Mouse (Mus musculus): ENCODE results near the gene Gm26938. TPM values are rescaled to one million over a fixed set of nuclear protein-coding genes. Genes with fewer than 3 reads are reported as not detected.

Gene Gm26938
- polyA plus RNA-seq, 1 experiment from 2014 or later, result not detected

- H3K9ac ChIP-seq, result no peak overlapping the region
- peaks cover 12% of the 10 kb centered on the region for H3K36me3 ChIP-seq (replicated peaks)
- no peak overlapping the region for H3K4me3 ChIP-seq (replicated peaks)
- H3K4me2 ChIP-seq, result no peak overlapping the region
- no peaks in the 10 kb centered on the region for H3K27me3 ChIP-seq
- H3K27ac ChIP-seq, result no peak overlapping the region
- no peaks in the 10 kb centered on the region for H3K9me3 ChIP-seq
- 92% methylated on average over 33 of the region's 33 CpGs for WGBS
- no peak for ATAC-seq (ENCODE audit: low FRiP score)
- H3K4me1 ChIP-seq, result peaks cover 49% of the 10 kb centered on the region
Observed at GRCm38 (mm10) chr5:139799801-139800590, 26.2 kb downstream of the Gm26938 start.

GRCm38 (mm10) chr5:139799041-139799440, 27.2 kb downstream of the Gm26938 start:
- no peak overlapping the region for H3K9ac ChIP-seq
- WGBS, result 97% methylated on average over 7 of the region's 9 CpGs
- H3K9me3 ChIP-seq, result no peaks in the 10 kb centered on the region
- H3K4me1 ChIP-seq, result peaks cover 49% of the 10 kb centered on the region
- H3K4me3 ChIP-seq (replicated peaks), result no peak overlapping the region
- no peak overlapping the region for H3K4me2 ChIP-seq
- ATAC-seq (ENCODE audit: low FRiP score), result no peak
- no peaks in the 10 kb centered on the region; the same call in 1 of the 2 replicates for H3K27me3 ChIP-seq
- peaks cover 12% of the 10 kb centered on the region for H3K36me3 ChIP-seq (replicated peaks)
- no peak overlapping the region for H3K27ac ChIP-seq

- H3K4me1 ChIP-seq, result peaks cover 42% of the 10 kb centered on the region
- peak overlapping the region; percentile 59 for H3K4me2 ChIP-seq
- peak overlapping the region; percentile 49 for H3K9ac ChIP-seq
- H3K27me3 ChIP-seq, result peaks cover 4% of the 10 kb centered on the region; the same call in 1 of the 2 replicates
- ATAC-seq (ENCODE audit: low FRiP score), result peak; percentile 60
- 39% methylated on average over 12 of the region's 12 CpGs for WGBS
- H3K9me3 ChIP-seq, result no peaks in the 10 kb centered on the region
- H3K36me3 ChIP-seq (replicated peaks), result peaks cover 12% of the 10 kb centered on the region
- H3K27ac ChIP-seq, result peak overlapping the region; percentile 95
- peak overlapping the region; percentile 32 for H3K4me3 ChIP-seq (replicated peaks)
Observed at GRCm38 (mm10) chr5:139798168-139798900, 27.9 kb downstream of the Gm26938 start.

- Histone ChIP-seq H3K27me3 (peaks cover 10% of the 10 kb centered on the region; the same call in 1 of the 2 replicates), H3K9ac (peak overlapping the region; percentile 49), H3K9me3 (no peaks in the 10 kb centered on the region), H3K4me2 (peak overlapping the region; percentile 59), H3K4me3 (replicated peaks) (peak overlapping the region; percentile 32), H3K36me3 (replicated peaks) (peaks cover 12% of the 10 kb centered on the region), H3K4me1 (peaks cover 41% of the 10 kb centered on the region), H3K27ac (peak overlapping the region; percentile 95)
- peak; percentile 92 for ATAC-seq (ENCODE audit: low FRiP score)
- 17% methylated on average over 11 of the region's 11 CpGs for WGBS
Observed at GRCm38 (mm10) chr5:139797473-139798167, 28.6 kb downstream of the Gm26938 start.

GRCm38 (mm10) chr5:139796900-139797299, 29.3 kb downstream of the Gm26938 start:
- Histone ChIP-seq H3K27me3 (peaks cover 14% of the 10 kb centered on the region; the same call in 1 of the 2 replicates), H3K27ac (peak overlapping the region; percentile 95), H3K9ac (0 out of 2 replicates have a peak overlapping the region, but pooled peaks have one; percentile 36), H3K9me3 (no peaks in the 10 kb centered on the region), H3K36me3 (replicated peaks) (peaks cover 12% of the 10 kb centered on the region), H3K4me3 (replicated peaks) (no peak overlapping the region), H3K4me2 (peak overlapping the region; percentile 59), H3K4me1 (peaks cover 48% of the 10 kb centered on the region)
- WGBS, result 21% methylated on average over 13 of the region's 13 CpGs
- peak; percentile 33; the same call in 1 of the 2 replicates for ATAC-seq (ENCODE audit: low FRiP score)

- H3K27ac ChIP-seq, result peak overlapping the region; percentile 95; the same call in 1 of the 2 replicates
Observed at GRCm38 (mm10) chr5:139796001-139796620, 30.1 kb downstream of the Gm26938 start.

GRCm38 (mm10) chr5:139794938-139795337, 31.3 kb downstream of the Gm26938 start:
- Histone ChIP-seq H3K36me3 (replicated peaks) (no peaks in the 10 kb centered on the region; the same call in 1 of the 2 replicates), H3K27me3 (peaks cover 14% of the 10 kb centered on the region; the same call in 1 of the 2 replicates), H3K9me3 (no peaks in the 10 kb centered on the region), H3K27ac (0 out of 2 replicates have a peak overlapping the region, but pooled peaks have one; percentile 13), H3K4me2 (no peak overlapping the region), H3K9ac (no peak overlapping the region), H3K4me3 (replicated peaks) (no peak overlapping the region), H3K4me1 (peaks cover 57% of the 10 kb centered on the region)
- no peak for ATAC-seq (ENCODE audit: low FRiP score)
- 80% methylated on average over 10 of the region's 10 CpGs for WGBS

More at GRCm38 (mm10) chr5:139796001-139796620, 30.1 kb downstream of the Gm26938 start:
- Histone ChIP-seq H3K4me2 (peak overlapping the region; percentile 59; the same call in 1 of the 2 replicates), H3K27me3 (peaks cover 14% of the 10 kb centered on the region; the same call in 1 of the 2 replicates), H3K4me1 (peaks cover 53% of the 10 kb centered on the region), H3K36me3 (replicated peaks) (peaks cover 9% of the 10 kb centered on the region), H3K9me3 (no peaks in the 10 kb centered on the region), H3K9ac (no peak overlapping the region), H3K4me3 (replicated peaks) (no peak overlapping the region)
- no peak for ATAC-seq (ENCODE audit: low FRiP score)
- 79% methylated on average over 9 of the region's 9 CpGs for WGBS

GRCm38 (mm10) chr5:139794137-139794536, 32.1 kb downstream of the Gm26938 start:
- H3K4me3 ChIP-seq (replicated peaks), result no peak overlapping the region
- no peak overlapping the region for H3K9ac ChIP-seq
- H3K27me3 ChIP-seq, result peaks cover 17% of the 10 kb centered on the region; the same call in 1 of the 2 replicates
- H3K4me1 ChIP-seq, result peaks cover 56% of the 10 kb centered on the region
- no peaks in the 10 kb centered on the region; the same call in 1 of the 2 replicates for H3K36me3 ChIP-seq (replicated peaks)
- WGBS, result 92% methylated on average over 5 of the region's 5 CpGs
- 0 out of 2 replicates have a peak overlapping the region, but pooled peaks have one; percentile 4 for H3K4me2 ChIP-seq
- no peaks in the 10 kb centered on the region for H3K9me3 ChIP-seq
- H3K27ac ChIP-seq, result no peak overlapping the region
- no peak for ATAC-seq (ENCODE audit: low FRiP score)

GRCm38 (mm10) chr5:139793338-139794089, 32.7 kb downstream of the Gm26938 start:
- no peaks in the 10 kb centered on the region for H3K9me3 ChIP-seq
- H3K4me3 ChIP-seq (replicated peaks), result no peak overlapping the region
- no peaks in the 10 kb centered on the region for H3K36me3 ChIP-seq (replicated peaks)
- no peak overlapping the region for H3K27ac ChIP-seq
- H3K4me2 ChIP-seq, result peak overlapping the region; percentile 98; the same call in 1 of the 2 replicates
- H3K27me3 ChIP-seq, result peaks cover 17% of the 10 kb centered on the region; the same call in 1 of the 2 replicates
- no peak for ATAC-seq (ENCODE audit: low FRiP score)
- H3K9ac ChIP-seq, result no peak overlapping the region
- H3K4me1 ChIP-seq, result peaks cover 50% of the 10 kb centered on the region
- 83% methylated on average over 11 of the region's 11 CpGs for WGBS

GRCm38 (mm10) chr5:139792966-139793337, 33.3 kb downstream of the Gm26938 start:
- H3K36me3 ChIP-seq (replicated peaks), result no peaks in the 10 kb centered on the region
- ATAC-seq (ENCODE audit: low FRiP score), result no peak
- H3K4me2 ChIP-seq, result peak overlapping the region; percentile 98; the same call in 1 of the 2 replicates
- no peak overlapping the region for H3K9ac ChIP-seq
- H3K27ac ChIP-seq, result no peak overlapping the region
- H3K9me3 ChIP-seq, result no peaks in the 10 kb centered on the region
- H3K4me3 ChIP-seq (replicated peaks), result no peak overlapping the region
- peaks cover 44% of the 10 kb centered on the region for H3K4me1 ChIP-seq
- 59% methylated on average over 3 of the region's 3 CpGs for WGBS
- H3K27me3 ChIP-seq, result peaks cover 17% of the 10 kb centered on the region; the same call in 1 of the 2 replicates

Data from forebrain, embryonic 12.5 days (tissue).